Mouse (Mus musculus) heart, adult 2 months (tissue): ENCODE data around the gene Ccdc138.

Source experiments
- CTCF ChIP-seq: fragments of 200-600 bp; IDR thresholded peaks from 2 replicates; pipeline ENCODE4 v1.8.1; 2022; ENCODE audit warnings: antibody characterized with exemption, mild to moderate bottlenecking, moderate library complexity
- EP300 ChIP-seq: fragments of 200-500 bp; IDR thresholded peaks from 2 replicates; pipeline ENCODE4 v1.6.1; 2011; ENCODE audit warnings: low read depth, low read length, control low read depth; ENCODE audit not compliant: insufficient read depth
- POLR2A ChIP-seq: fragments of 200-500 bp; IDR thresholded peaks from 2 replicates; pipeline ENCODE4 v1.6.1; 2011; ENCODE audit warnings: mild to moderate bottlenecking, low read depth, low read length, control low read depth; ENCODE audit not compliant: insufficient read depth

GRCm38 (mm10) chr10:58478071-58478578 lies 19.6 kb upstream of the Ccdc138 start:
- no peak for TF ChIP-seq EP300
- TF ChIP-seq CTCF, result no peak
- no peak for TF ChIP-seq POLR2A
